Mouse (Mus musculus): Measurements from ENCODE around the gene Myh14.

The Myh14 gene

DNA sequence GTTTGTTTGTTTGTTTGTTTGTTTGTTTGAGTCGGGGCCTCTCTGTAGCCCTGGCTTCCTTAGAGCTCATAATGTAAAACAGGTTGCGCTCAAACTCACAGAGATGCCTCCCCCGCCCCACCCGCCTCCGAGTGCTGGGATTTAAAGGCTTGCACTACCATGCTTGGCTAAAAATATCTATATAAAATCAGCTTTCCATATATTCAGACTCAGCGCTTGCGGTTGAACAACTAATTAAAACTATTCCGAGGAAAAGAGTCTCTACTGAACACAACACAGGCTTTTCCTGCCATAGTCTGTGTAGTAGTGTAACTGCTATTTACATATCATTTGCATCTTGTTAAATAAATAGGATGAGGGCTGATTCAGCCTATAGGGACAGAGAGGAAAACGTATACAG is 34.0 kb downstream of the Myh14 start:
- CTCF ChIA-PET, result no interaction called here

DNA sequence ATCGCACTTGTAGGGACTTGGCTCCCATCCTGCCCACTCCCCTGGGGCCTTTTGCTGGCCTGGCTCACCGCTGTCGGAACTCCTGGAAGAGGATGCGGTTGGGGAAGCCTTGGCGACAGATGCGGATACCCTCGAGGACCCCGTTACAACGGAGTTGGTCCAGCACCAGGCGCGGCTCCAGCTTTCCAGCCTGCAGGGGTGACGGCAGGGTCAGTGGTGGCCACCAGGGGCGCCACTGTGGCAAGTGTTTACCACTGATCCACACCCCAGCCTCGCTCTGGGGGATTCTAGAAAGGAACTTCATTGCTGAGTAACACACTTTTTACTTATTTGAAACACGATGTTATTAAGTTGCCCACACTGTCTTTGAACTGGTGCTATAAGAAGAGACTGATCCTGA is 37.2 kb downstream of the Myh14 start:
- CTCF ChIA-PET, result no interaction called here

DNA sequence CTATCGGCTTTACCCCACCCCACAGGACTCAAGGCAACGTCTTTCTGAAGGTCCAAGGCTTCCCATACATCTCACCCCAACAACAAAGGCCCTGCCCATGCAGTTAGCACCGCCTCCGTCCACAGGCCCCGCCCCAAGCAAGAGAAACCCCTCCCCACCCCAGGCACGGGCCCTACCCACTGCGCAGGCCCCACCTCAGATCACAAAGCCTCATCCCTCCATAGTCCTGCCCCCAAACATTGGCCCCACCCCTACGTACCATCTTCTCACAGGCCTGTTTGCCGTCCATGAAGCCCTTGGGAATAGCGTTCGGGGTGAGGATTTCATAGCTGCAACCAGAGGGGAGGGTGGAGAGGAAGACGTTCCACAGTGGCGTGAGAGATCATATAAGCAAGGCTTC is 38.0 kb downstream of the Myh14 start:
- CTCF ChIA-PET, result no interaction called here

DNA sequence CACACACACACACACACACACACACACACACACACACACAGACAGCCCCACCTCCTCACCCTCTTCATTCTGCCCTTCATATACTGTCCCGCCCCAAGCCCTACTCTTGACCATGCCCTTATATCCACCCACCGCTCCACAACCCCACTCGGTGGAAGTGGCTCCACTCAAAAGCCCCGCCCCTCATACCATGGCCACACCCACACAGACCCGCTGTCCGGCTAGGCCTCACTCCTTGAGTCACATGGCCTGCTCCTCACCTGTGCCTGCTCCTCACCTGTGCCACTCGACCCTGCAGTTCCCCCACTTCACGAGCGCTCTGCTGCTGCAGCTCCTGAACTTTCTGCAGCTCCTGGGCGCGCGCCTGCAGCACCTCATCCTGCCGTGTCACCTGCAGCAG is 40.2 kb downstream of the Myh14 start:
- CTCF ChIA-PET, result interaction anchor here (0.7 to 1.7 kb wide), 2 partner anchors 17 to 45 kb away, joined by 3 to 4 read pairs; no protein-coding TSS in a partner anchor

DNA sequence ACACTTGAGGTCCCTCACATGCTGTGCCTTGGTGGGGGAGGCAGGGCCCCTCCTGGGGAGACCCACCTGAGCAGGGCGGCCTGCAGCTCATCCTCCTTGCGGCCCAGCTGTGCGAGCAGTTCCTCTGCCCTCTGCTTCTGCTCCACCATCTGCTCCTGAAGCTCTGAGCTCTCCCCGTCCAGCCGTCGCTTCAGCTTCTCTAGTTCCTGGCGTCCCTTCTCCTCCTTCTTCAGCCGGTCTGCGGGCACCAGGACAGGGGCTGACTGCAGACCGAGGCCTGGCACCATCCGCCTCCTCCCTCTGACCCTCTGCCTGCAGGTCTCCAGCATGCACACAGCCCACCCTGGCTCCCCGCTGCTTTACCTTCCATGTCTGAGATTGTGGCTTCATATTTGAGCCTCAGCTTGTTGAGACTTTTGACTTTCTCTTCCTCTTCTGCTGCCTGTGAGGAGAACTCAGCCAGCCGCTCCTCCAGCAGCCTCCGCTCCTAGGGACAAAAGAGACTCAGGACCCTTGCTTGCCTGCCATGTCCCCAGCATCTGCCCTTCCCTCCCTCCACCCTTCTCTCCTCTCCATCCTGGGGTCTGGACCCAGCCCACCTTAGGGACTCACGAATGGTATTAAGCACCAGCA is 42.1 kb downstream of the Myh14 start:
- CTCF ChIA-PET, result no interaction called here

DNA sequence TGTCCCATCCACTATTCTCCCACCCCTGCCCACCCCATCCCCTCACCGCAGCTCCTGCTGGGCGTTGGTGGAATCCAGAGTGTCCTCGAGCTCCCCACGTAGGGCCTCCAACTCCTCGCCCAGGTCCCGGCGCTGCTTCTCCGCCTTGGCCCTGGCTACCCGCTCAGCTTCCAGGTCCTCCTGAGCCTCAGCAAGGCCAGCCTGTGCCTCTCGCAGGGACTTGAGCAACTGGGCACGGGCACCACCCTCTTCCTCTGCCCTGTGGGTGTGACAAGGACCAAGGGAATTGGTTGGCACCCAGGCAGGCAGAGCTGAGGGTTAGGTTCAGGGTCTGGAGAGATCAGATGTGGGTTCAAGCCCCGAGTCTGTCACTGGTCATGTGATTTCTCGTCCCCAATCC is 43.7 kb downstream of the Myh14 start:
- CTCF ChIA-PET, result no interaction called here

DNA sequence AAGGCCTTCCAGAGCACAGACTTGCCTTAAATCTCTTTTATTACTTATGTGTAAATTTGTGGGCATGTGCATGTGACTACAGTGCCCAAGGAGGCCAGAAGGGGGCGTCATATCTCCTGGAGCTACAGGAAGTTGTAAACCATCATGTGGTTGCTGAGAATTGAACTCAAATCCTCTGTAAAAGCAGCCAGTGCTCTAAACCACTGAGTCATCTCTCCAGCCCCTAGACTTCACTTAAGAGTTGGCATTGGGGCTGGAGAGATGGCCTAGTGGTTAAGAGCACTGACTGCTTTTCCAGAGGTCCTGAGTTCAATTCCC is 44.6 kb downstream of the Myh14 start:
- CTCF ChIA-PET, result no interaction called here

DNA sequence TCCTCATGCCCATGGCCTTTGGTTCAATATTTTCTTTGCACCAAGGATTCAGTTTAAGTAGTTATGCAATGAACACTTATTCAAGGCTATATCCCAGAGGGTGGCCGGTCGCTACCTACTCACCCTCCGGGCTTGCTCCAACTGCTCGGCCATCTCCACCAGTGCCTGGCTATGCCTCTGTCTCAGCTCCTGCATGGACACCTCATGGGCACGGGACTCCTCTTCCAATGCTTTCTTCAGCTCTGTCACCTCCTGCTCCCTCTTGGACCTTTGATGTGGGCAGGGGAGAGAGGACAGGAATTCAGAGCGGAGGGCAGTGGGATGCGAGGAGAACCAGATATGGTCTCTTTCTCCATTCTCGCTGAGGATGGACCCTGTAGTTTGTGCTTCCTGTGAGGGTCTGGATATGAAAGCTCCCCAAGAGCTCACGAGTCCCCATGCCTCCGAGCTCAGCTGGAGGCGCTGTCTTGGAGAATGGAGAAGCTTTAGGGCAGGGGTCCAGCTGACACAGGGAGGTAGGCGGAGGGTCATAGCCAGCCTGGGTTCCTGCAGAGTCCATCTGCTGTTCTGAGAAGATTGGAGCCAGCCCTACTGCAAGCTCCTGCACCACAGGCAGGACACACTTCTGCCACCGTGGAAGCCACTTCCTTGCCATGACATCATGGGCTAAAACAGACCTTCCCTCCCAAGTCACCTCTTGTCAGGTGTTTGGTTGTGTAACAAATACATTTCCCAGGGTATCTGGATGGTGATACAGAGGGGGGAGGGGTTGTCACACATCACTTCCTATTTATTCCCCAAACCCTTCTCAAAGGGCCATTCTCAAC is 45.2 kb downstream of the Myh14 start:
- CTCF ChIA-PET, result interaction anchor here (0.6 kb wide), 2 partner anchors 198 to 221 kb away, joined by 3 to 4 read pairs; no protein-coding TSS in a partner anchor

DNA sequence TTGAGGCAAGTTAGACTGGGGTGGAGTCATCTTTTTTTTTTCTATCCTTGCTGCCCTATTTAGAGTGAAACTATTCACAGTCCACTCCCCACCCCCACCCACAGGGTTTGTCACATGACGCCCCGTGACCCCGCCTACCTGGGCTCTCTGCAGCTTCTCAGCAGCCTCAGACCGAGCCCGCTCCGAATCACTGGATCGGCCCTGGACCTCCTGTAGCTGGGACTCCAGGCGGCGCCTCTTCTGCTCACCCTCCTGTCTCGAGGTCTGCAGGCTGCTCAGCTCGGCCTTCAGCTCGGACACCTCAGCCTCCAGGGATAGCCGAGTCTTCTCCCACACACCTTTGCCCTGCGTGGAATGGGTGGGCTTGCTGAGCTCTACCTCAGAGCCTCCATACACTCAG is 45.8 kb downstream of the Myh14 start:
- CTCF ChIA-PET, result interaction anchor here (0.6 kb wide), 2 partner anchors 199 to 221 kb away, joined by 3 to 4 read pairs; no protein-coding TSS in a partner anchor

DNA sequence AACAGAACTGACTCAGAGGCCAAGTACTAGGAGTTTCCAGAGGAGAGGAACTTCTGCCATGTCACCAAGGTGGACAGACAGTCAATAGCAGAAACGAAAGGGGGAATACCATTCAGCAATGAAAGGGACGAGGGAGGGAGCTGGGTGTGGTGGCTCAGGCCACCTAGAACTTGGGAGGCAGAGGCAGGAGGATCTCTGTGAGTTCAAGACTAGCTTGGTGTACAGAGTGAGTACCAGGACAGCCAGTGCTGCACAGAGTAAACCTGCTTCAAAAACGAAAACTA is 46.2 kb downstream of the Myh14 start:
- CTCF ChIA-PET, result no interaction called here

DNA sequence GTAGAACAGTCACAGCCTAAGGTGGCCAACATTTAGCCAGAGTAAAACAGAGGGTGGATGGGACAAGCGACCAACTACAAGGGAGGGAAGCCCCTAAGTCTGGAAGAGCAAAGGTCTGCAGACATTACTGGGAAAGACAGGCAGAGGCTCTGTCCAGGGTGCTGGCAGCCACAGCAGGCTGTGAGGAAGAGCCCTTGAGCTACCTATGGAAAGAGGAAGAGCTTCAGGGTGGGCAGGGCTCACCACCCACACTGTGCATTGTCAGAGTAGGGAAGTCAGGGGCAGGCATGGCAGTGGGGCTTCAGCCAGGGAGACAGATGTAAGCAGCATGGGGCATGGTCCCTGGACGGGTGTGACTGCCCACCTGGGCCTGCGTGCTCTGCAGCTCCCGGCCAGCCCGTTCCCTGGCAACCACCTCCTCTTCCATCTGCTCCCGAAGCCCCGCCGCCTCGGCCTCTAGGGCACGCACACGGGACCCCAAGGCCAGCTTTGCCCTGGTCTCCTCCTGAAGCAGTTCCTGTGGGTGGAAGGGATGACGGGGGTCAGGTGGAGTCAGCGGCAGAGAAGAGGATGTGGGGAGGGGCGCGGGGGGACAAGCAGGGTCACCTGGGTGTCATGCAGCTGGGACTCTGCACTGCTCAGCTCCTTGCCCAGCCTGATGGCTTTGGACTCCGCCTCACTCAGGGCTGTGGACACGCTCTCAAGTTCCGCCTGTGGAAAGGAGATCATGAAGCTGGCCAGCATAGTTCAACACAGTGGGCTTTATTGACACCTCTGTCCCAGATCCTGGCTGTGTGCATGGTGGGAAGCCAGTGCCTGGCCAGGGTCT is 46.7 kb downstream of the Myh14 start:
- CTCF ChIA-PET, result no interaction called here

DNA sequence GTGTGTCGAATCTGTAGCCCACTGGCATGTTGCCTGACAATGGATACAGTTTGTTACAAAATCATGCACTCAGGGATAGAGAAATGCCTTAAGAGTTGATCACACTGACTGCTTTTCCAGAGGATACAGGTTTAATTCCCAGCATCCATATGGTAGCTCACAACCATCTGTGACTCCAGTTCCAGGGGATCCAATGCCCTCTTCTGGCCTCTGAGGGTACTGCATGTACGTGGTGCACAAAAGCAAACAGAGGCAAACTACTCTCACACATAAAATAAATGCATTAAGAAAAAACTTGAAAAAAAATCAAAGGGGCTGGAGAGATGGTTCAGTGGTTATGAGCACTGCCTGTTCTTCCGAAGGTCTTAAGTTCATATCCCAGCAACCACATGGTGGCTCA is 53.6 kb downstream of the Myh14 start:
- CTCF ChIA-PET, result no interaction called here

DNA sequence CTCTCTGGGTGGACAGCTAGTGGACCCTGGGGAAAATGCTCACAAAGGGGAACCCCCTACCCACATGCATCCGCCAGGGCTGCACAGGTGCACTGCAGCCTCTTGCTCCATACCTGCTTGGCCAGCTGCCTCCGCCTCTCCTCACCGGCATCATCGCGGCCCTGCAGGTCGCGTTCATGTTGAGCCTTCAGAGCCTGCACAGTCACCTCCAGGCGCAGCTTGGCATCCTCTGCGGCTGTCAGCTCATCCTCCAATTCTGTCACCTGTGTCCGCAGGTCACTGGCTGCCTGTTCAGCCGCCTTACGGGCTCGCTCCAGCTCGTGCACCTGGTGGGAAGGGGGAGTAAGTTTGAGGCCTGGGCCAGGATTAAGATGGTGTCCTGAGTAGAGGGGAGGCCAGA is 54.7 kb downstream of the Myh14 start:
- CTCF ChIA-PET, result no interaction called here

DNA sequence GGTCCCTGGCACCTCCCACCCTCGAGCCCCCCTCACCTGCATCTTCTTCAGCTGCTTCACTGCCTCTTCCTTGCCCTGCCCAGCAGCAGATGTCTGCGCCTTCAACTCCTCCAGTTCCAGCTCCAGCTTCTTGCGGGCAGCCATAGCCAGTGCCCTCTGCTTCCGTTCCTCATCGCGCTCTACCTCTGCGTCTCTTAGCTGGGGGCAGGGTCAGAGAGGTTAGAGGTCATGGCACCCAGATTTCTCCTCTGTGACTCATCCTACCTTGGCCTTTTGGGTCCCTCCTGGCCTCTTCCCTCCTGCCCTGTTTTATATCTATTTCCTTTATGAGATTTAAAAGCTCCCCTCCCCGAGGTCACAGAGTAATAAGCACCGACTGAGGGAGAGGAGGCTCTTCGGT is 55.3 kb downstream of the Myh14 start:
- CTCF ChIA-PET, result no interaction called here

DNA sequence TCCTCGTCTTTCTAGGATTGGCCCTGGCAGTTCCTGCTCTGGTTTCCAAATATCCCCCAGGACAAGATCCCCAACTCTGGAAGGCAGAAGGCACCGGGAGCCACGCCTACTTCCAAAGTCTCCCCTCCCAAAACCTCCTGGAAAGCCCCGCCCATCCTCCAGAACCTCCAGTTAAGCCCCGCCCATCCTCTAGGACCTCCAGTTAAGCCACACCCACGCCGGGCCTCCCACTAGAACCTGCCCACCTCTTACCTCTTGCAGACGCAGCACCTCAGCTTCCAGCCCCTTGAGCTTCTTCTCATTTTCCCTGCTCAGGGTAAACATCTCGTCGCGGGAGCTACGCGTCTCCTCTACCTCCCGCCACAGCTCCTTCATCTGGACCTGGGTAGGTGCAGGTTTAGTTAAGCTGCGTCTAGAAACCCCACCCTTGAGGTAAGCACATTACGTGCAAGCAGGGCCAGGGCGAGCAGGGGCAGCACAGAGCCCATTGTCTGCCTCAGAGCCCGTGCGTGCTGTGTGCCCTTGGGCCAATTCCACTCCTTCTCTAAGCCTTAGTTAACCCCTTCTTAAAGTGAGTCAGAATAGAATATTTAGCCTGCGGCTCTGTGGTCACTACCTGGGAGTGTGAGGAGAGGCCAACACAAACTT is 56.5 kb downstream of the Myh14 start:
- CTCF ChIA-PET, result no interaction called here

DNA sequence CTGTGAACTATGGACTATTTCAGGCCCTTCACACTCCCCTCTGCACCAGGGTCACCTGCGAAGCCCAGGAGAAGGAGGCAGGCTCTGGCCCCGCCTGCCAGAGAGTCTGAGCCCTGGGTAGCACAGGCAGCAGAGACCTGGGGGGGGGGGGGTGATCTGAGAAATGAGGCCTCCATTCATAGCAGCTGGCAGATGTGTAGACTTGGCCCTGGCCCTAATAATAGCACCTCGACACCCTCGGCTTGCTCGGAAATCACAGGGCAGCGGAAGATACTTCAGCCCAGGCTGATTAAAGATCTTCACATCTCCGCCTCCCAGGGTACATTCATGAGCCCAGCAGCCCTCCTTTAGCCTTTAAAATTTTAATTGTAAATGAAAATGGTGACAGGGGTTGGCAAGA is 58.5 kb downstream of the Myh14 start:
- CTCF ChIA-PET, result no interaction called here

DNA sequence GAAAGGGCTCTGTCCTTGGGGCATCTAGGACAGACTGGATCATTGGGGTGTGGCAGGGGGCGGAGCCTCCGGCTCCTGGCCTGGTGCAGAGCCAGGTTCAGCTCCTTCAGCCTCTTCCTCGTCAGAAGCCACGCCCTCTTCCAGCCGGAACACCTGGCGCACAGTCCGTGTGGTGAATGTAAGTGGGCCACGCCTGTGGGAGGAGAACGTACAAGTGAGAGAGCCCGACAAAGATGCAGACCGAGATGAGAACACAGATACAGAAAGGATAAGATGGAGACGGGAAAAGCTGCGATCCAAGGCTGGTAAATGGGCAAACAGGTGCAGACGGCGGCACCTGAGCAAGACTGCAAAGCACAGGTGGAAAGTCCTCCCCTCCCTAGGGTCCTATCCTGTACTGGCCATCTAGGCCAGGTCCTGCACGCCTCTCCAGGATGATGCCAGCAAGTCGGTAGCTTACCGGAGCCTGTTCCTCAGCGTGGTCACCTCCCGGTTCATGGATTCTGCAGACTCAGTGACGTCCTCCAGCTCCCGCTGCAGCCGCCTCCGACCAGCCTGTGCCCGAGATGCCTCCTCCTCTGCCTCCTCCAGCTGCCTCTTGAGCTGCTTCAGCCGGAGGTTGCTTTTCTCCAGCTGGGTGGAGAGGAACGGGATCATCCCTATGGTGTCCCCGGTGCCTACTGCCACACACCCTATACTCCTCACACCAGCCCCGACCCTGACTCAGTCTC is 64.3 kb downstream of the Myh14 start:
- CTCF ChIA-PET, result no interaction called here

DNA sequence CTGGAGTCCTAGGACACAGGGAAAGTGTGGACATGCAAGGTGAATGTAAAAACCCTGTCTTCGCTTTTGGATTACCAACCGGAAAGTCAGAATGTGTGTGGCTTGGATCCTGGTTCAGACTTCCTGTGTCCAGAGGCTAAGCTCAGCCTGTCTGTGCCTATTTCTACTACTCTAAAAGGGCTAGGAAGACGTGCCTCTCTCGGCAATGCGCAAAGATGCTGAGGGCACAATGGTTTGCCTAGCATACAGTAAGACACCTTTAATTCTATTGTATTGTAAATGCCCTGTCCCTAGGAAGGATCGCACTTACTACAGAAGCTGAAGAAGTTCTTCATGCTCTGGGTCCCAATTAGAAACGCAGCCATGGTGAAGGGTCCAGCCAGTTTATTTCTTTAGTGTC is 65.2 kb downstream of the Myh14 start:
- CTCF ChIA-PET, result no interaction called here

DNA sequence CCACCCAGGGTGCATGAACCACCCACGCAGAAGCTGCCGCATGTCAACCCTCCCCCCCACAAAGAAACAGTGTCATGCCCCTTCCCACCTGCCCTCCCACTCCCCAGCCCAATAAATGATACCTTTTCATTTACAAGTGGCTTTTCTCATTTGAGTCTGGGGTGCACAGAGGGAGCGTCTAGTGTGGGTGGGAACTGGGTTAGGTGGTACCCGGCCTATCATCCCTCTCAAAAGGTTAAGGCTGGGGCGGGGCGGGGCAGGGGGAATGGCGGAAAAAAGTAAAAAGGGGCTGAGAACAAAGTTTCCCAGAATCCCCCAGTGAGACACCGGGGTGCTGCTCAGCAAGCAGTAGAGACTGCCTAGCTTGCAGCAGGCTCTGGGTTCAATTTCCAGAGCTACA is 66.0 kb downstream of the Myh14 start:
- CTCF ChIA-PET, result interaction anchor here (0.6 kb wide), 1 partner anchor 380 kb away, joined by 3 read pairs; no protein-coding TSS in a partner anchor

DNA sequence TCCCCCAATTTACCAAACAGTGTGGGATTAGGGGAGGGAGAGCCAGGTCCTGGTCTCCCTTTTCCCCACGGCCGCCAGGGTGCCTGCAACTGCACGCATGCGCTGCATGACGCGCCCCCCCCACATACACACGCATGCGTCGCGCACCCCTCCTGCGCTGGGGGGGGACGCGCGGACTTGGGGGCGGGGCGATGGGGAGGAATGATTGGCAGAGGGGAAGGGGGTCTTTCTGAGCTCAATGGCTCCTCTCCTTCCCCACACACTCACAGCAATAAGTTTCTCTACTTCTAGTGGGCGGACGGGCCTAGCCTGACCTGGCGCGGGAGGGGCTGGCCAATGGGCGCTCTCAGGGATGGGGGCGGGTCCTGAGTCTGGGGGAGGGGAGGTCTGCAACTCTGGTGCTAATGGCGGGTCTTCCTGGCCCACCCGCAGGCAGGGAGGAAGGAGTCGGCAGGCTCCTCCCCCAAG is 66.5 kb downstream of the Myh14 start:
- CTCF ChIA-PET, result interaction anchor here (0.6 kb wide), 1 partner anchor 381 kb away, joined by 3 read pairs; no protein-coding TSS in a partner anchor

DNA sequence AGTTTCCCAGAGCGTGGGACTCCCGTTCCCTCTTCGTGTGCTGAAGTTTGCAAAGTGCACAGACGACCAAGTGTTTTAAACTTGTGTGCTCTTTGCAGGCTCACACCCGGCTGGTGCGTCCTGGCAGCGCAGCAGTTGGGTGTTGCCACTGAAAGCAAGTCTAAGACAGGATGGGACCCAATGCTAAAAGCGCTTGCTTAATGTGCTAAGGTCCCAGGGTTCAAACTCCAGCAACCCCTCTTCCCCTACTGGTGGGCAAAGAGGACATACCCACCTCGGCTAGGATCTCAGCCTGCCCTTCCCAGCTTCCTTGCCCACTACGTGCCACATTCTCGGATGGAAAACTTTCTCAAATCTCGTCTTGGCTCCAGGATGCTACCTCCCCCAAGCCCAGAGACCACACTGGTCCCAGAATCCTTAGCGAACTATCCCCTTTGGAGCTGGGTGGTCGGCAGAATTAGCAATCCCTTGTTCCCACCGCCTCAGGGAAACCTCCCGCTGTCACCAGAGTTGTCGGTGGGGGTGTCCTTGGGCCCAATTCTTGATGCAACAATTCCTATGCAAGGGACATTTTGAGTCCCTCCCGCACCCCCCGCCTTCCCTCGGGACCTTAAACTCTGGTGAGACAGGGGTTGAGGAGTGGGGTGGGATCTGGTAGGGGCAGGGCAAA is 67.3 kb downstream of the Myh14 start:
- CTCF ChIA-PET, result no interaction called here
